Mouse (Mus musculus) testis, adult 2 months (tissue): ENCODE data around the gene Casq2.

ENCODE experiments used
- CTCF ChIP-seq: fragments of 200-500 bp; IDR thresholded peaks from 2 replicates; pipeline ENCODE4 v1.5.1; 2012; ENCODE audit warnings: low read depth, mild to moderate bottlenecking, inconsistent platforms, low read length, moderate library complexity; ENCODE audit not compliant: control insufficient read depth, insufficient read depth, insufficient replicate concordance
- POLR2A ChIP-seq: fragments of 200-500 bp; IDR thresholded peaks from 2 replicates; pipeline ENCODE4 v1.6.1; 2012; ENCODE audit warnings: low read depth, mild to moderate bottlenecking, inconsistent platforms, low read length, moderate library complexity; ENCODE audit not compliant: control insufficient read depth

GRCm38 (mm10) chr3:102049207-102050104, 36.8 kb upstream of the Casq2 start:
- TF ChIP-seq POLR2A (no peak), CTCF (no peak)
